Mouse (Mus musculus): ENCODE measurements around the gene Ndufs1.

Gene Ndufs1

GRCm38 (mm10) chr1:63115540-63115939 lies 61.1 kb downstream of the Ndufs1 start:
- no peak for DNase-seq (ENCODE audit: low spot score)

DNA sequence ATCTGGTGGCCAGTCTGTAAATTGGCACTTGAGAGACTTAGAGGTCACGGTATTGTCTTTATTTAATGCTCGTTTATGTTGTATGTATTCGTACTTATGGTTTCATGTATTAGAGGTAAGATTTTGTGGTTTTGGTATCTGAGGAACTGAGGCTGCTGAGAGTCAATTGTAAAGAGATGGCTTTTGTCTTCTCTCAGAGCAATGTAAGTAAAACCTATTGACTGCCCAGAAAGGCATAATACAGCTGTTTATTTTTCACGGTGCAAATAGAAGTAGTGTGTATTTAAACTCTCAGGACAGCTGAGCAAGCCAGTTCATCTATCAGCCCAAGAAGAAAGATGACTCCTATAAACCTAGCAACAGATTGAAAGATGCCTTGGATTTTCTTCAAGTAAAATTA lies 61.5 kb downstream of the Ndufs1 start:
- DNase-seq (ENCODE audit: low spot score) = no peak

- DNase-seq (ENCODE audit: low spot score) = peak; percentile 93
Observed at GRCm38 (mm10) chr1:63114136-63114781, 62.4 kb downstream of the Ndufs1 start, which contains the start of gene Ino80d. TSS of gene Ino80d (minus strand) at chr1:63114667.

DNA sequence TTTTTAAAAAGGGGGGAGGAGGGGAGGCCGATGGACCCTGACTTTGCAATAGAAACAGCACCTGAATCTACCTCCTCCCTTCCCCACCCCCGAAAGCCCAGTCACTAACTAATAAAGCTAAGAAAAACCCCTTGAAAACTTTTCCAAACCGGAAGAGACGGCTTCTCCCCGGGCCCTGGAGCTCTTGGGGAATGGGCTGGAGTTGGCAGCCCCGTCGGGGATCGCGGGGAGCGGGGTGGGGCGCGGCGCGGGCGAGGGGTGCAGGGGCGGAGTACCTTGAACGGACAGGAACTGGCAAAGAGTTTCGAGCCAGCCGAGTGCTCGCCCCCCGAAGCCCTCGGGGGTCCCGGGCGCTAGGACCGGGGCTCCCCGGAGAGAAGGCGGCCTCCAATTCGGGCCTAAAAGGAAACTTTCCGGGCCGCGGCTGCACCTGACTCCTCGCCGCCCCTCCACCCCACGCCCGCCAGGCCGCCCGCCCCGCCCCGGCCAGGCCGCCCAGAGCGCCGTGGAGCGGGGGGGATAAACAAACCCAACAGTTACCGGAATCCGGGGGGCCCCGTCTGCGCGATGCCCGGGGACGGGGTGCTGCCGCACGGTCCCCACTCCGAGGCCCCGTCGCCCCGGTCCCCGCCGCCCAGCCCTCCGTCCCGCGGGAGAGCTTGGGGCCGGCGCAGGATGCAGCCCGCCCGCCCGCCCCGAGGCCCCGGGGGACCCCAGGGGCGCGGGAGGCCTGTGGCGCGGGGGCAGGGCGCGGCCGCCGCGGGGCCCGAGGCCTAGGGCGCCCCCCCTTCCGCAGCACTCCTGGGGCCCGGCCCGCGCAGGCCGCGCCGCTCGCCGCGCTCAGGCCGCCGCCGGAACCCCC lies 63.1 kb downstream of the Ndufs1 start:
- DNase-seq (ENCODE audit: low spot score) = no peak

GRCm38 (mm10) chr1:63112865-63113261 lies 63.8 kb downstream of the Ndufs1 start:
- DNase-seq (ENCODE audit: low spot score) = peak; percentile 48

- no peak for DNase-seq (ENCODE audit: low spot score)
Observed at GRCm38 (mm10) chr1:63112151-63112864, 64.3 kb downstream of the Ndufs1 start.

DNA sequence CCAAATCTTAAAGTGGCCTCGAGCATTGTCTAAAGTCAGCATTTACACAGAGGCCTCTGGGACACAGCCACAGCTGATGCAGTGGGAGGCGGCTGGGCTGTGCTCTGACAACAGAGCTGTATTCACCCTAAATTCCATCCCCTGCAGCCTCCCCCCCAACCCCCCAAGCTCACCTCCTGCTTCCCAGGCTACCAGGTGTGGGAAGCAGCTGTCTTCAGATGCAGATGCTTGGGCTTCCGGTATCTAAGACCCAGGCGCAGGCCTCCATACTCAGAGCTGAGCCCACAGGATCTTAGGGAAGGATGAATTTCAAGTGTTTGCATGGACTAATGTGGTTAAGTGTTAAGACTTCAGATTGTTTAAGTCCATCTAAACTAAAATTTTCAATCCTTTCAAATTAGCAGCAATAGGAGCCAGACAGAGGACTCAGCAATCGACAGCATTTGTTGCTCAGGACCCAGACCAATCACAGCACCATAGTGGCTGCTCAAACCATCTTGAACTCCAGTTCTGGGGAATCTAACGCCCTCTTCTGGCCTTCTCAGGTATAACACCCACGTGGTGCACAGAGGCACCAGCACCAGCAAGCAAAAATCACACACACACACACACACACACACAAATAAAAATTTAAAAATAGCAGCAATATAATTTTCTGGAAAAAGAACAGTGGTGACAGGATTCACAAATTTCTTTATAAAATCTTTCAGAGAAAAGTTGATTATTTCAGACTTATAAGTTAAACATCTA lies 65.9 kb downstream of the Ndufs1 start:
- DNase-seq (ENCODE audit: low spot score) = peak; percentile 60

- DNase-seq (ENCODE audit: low spot score) = no peak
Observed at GRCm38 (mm10) chr1:63107614-63108327, 68.9 kb downstream of the Ndufs1 start.

DNA sequence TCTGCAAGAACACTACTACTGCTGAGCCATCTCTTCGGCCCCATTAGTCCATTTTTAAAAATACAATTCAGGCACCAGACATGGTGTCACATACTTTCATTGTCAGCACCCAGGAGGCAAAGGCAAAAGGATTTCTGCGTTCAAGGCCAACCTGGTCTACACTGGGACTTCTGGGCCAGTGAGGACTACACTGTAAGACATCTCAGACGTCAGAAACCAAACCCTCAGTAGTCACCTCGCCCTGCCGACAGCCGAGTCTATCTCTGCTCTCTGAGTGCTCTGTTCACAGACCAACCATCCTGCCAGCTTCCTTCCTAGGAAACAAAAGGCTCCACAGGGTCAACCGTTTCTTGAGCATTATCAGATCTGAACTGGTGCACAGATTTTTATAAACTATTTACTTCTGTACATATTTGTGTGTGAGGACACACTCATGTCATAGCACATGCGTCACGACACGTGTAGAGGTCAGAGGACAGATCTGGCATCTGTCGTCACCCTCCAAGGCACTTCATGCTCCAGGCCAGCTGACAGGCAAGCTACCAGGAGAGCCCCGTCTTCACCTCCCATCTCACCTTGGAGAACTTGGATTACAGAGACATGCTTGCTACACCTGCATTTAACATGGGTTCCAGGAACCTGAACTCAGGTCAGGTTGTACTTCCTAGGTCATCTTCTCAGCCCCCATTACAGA lies 73.7 kb downstream of the Ndufs1 start:
- DNase-seq (ENCODE audit: low spot score) = no peak

DNA sequence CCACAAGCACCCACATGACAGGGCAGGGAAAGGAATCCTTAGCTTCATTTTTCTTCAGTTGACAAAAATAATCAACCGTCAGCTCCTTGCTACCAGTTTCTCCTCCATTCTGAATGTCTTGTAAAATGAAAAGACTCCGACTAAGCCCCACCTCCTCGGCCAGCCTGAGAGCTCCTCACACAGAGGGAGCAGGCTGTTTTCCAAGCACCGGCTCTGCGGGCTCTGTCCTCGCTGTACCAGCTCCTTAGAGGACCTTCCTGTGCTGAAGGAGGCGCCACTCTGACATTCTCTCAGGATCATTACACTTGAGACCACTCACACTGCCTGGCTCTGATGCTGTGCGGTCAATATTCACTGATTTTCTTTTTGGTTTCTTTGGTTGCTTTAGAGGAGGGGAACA lies 76.4 kb downstream of the Ndufs1 start:
- no peak for DNase-seq (ENCODE audit: low spot score)

- DNase-seq (ENCODE audit: low spot score) = no peak
Observed at GRCm38 (mm10) chr1:63098831-63099230, 77.8 kb downstream of the Ndufs1 start.

- no peak for DNase-seq (ENCODE audit: low spot score)
Observed at GRCm38 (mm10) chr1:63096071-63096470, 80.6 kb downstream of the Ndufs1 start.

All from embryo, embryonic 10 days (tissue).